Mouse (Mus musculus): ENCODE measurements at regions not wholly inside any gene's neighbourhood (a gene's known extent, or its start where the extent isn't known, plus 50 kb on each side); places are given as distances from the start of the nearest gene placed in this dataset.

GRCm38 (mm10) chr4:72688842-72689241, 163.6 kb downstream of the Aldoart1 start:
- ATAC-seq (ENCODE audit: low FRiP score) (no peak), DNase-seq (ENCODE audit: low spot score) (no peak)
- Histone ChIP-seq H3K4me2 (replicated peaks; ENCODE audit: low read depth, low read length) (no peak overlapping the region), H3K9ac (ENCODE audit: low read depth, low read length) (no peak overlapping the region), H3K4me3 (ENCODE audit: low read depth, low read length) (no peak overlapping the region), H3K27ac (ENCODE audit: low read depth, low read length) (no peak overlapping the region), H3K27me3 (ENCODE audit: control insufficient read depth, insufficient read depth, low read length) (no peaks in the 10 kb centered on the region), H3K36me3 (ENCODE audit: control insufficient read depth, insufficient read depth, low read length) (no peaks in the 10 kb centered on the region), H3K9me3 (ENCODE audit: control insufficient read depth, low read length) (no peaks in the 10 kb centered on the region), H3K4me1 (replicated peaks; ENCODE audit: control insufficient read depth, insufficient read depth, low read length) (no peaks in the 10 kb centered on the region)
- WGBS: 81% methylated on average over 4 of the region's 4 CpGs

GRCm38 (mm10) chr4:72674006-72674405, 178.4 kb downstream of the Aldoart1 start:
- DNase-seq (ENCODE audit: low spot score) (no peak), ATAC-seq (ENCODE audit: low FRiP score) (no peak)
- Histone ChIP-seq H3K4me3 (ENCODE audit: low read depth, low read length) (no peak overlapping the region), H3K27me3 (ENCODE audit: control insufficient read depth, insufficient read depth, low read length) (no peaks in the 10 kb centered on the region), H3K36me3 (ENCODE audit: control insufficient read depth, insufficient read depth, low read length) (no peaks in the 10 kb centered on the region), H3K9ac (ENCODE audit: low read depth, low read length) (no peak overlapping the region), H3K4me2 (replicated peaks; ENCODE audit: low read depth, low read length) (no peak overlapping the region), H3K9me3 (ENCODE audit: control insufficient read depth, low read length) (no peaks in the 10 kb centered on the region), H3K27ac (ENCODE audit: low read depth, low read length) (no peak overlapping the region), H3K4me1 (replicated peaks; ENCODE audit: control insufficient read depth, insufficient read depth, low read length) (no peaks in the 10 kb centered on the region)
- 73% methylated on average over 2 of the region's 2 CpGs for WGBS

- Histone ChIP-seq H3K9me3 (ENCODE audit: control insufficient read depth, low read length) (no peaks in the 10 kb centered on the region), H3K27ac (ENCODE audit: low read depth, low read length) (no peak overlapping the region), H3K36me3 (ENCODE audit: control insufficient read depth, insufficient read depth, low read length) (no peaks in the 10 kb centered on the region), H3K4me2 (replicated peaks; ENCODE audit: low read depth, low read length) (no peak overlapping the region), H3K4me3 (ENCODE audit: low read depth, low read length) (no peak overlapping the region), H3K27me3 (ENCODE audit: control insufficient read depth, insufficient read depth, low read length) (no peaks in the 10 kb centered on the region), H3K4me1 (replicated peaks; ENCODE audit: control insufficient read depth, insufficient read depth, low read length) (no peaks in the 10 kb centered on the region), H3K9ac (ENCODE audit: low read depth, low read length) (no peak overlapping the region)
- 74% methylated on average over 5 of the region's 5 CpGs for WGBS
- no peak for DNase-seq (ENCODE audit: low spot score)
- no peak for ATAC-seq (ENCODE audit: low FRiP score)
Measured at GRCm38 (mm10) chr4:72671652-72672411, 180.6 kb downstream of the Aldoart1 start.

- Histone ChIP-seq H3K27ac (ENCODE audit: low read depth, low read length) (no peak overlapping the region), H3K9me3 (ENCODE audit: control insufficient read depth, low read length) (no peaks in the 10 kb centered on the region), H3K27me3 (ENCODE audit: control insufficient read depth, insufficient read depth, low read length) (no peaks in the 10 kb centered on the region), H3K4me1 (replicated peaks; ENCODE audit: control insufficient read depth, insufficient read depth, low read length) (no peaks in the 10 kb centered on the region), H3K4me3 (ENCODE audit: low read depth, low read length) (no peak overlapping the region), H3K4me2 (replicated peaks; ENCODE audit: low read depth, low read length) (no peak overlapping the region), H3K36me3 (ENCODE audit: control insufficient read depth, insufficient read depth, low read length) (no peaks in the 10 kb centered on the region), H3K9ac (ENCODE audit: low read depth, low read length) (no peak overlapping the region)
- ATAC-seq (ENCODE audit: low FRiP score): no peak
- DNase-seq (ENCODE audit: low spot score): no peak
- 87% methylated on average over 5 of the region's 5 CpGs for WGBS
Measured at GRCm38 (mm10) chr4:72669827-72670494, 182.5 kb downstream of the Aldoart1 start.

GRCm38 (mm10) chr4:72664379-72664778, 188.1 kb downstream of the Aldoart1 start:
- H3K27ac ChIP-seq (ENCODE audit: low read depth, low read length): no peak overlapping the region
- DNase-seq (ENCODE audit: low spot score) (no peak), ATAC-seq (ENCODE audit: low FRiP score) (no peak)
- H3K4me1 ChIP-seq (replicated peaks; ENCODE audit: control insufficient read depth, insufficient read depth, low read length): no peaks in the 10 kb centered on the region
- H3K27me3 ChIP-seq (ENCODE audit: control insufficient read depth, insufficient read depth, low read length): no peaks in the 10 kb centered on the region
- H3K4me2 ChIP-seq (replicated peaks; ENCODE audit: low read depth, low read length): no peak overlapping the region
- H3K36me3 ChIP-seq (ENCODE audit: control insufficient read depth, insufficient read depth, low read length): no peaks in the 10 kb centered on the region
- H3K4me3 ChIP-seq (ENCODE audit: low read depth, low read length): no peak overlapping the region
- no peak overlapping the region for H3K9ac ChIP-seq (ENCODE audit: low read depth, low read length)
- H3K9me3 ChIP-seq (ENCODE audit: control insufficient read depth, low read length): no peaks in the 10 kb centered on the region

GRCm38 (mm10) chr4:72662477-72662876, 190.0 kb downstream of the Aldoart1 start:
- Histone ChIP-seq H3K9ac (ENCODE audit: low read depth, low read length) (no peak overlapping the region), H3K9me3 (ENCODE audit: control insufficient read depth, low read length) (no peaks in the 10 kb centered on the region), H3K36me3 (ENCODE audit: control insufficient read depth, insufficient read depth, low read length) (no peaks in the 10 kb centered on the region), H3K4me2 (replicated peaks; ENCODE audit: low read depth, low read length) (no peak overlapping the region), H3K4me3 (ENCODE audit: low read depth, low read length) (no peak overlapping the region), H3K4me1 (replicated peaks; ENCODE audit: control insufficient read depth, insufficient read depth, low read length) (no peaks in the 10 kb centered on the region), H3K27me3 (ENCODE audit: control insufficient read depth, insufficient read depth, low read length) (no peaks in the 10 kb centered on the region), H3K27ac (ENCODE audit: low read depth, low read length) (no peak overlapping the region)
- ATAC-seq (ENCODE audit: low FRiP score) (no peak), DNase-seq (ENCODE audit: low spot score) (no peak)

GRCm38 (mm10) chr4:72656206-72656605, 196.2 kb downstream of the Aldoart1 start:
- Histone ChIP-seq H3K9me3 (ENCODE audit: control insufficient read depth, low read length) (no peaks in the 10 kb centered on the region), H3K4me1 (replicated peaks; ENCODE audit: control insufficient read depth, insufficient read depth, low read length) (no peaks in the 10 kb centered on the region), H3K36me3 (ENCODE audit: control insufficient read depth, insufficient read depth, low read length) (no peaks in the 10 kb centered on the region), H3K27ac (ENCODE audit: low read depth, low read length) (no peak overlapping the region), H3K27me3 (ENCODE audit: control insufficient read depth, insufficient read depth, low read length) (no peaks in the 10 kb centered on the region), H3K4me3 (ENCODE audit: low read depth, low read length) (no peak overlapping the region), H3K9ac (ENCODE audit: low read depth, low read length) (no peak overlapping the region), H3K4me2 (replicated peaks; ENCODE audit: low read depth, low read length) (no peak overlapping the region)
- 93% methylated on average over 1 of the region's 1 CpGs for WGBS
- ATAC-seq (ENCODE audit: low FRiP score): no peak
- DNase-seq (ENCODE audit: low spot score): no peak

- H3K27ac ChIP-seq (ENCODE audit: low read depth, low read length): no peak overlapping the region
Measured at GRCm38 (mm10) chr4:72647130-72647529, 205.3 kb downstream of the Aldoart1 start.

GRCm38 (mm10) chr4:72629416-72629815, 223.0 kb downstream of the Aldoart1 start:
- no peak for DNase-seq (ENCODE audit: low spot score)
- 38% methylated on average over 3 of the region's 3 CpGs for WGBS
- no peak for ATAC-seq (ENCODE audit: low FRiP score)
- Histone ChIP-seq H3K27ac (ENCODE audit: low read depth, low read length) (no peak overlapping the region), H3K9ac (ENCODE audit: low read depth, low read length) (no peak overlapping the region), H3K4me3 (ENCODE audit: low read depth, low read length) (no peak overlapping the region), H3K4me2 (replicated peaks; ENCODE audit: low read depth, low read length) (no peak overlapping the region), H3K36me3 (ENCODE audit: control insufficient read depth, insufficient read depth, low read length) (no peaks in the 10 kb centered on the region), H3K27me3 (ENCODE audit: control insufficient read depth, insufficient read depth, low read length) (no peaks in the 10 kb centered on the region), H3K4me1 (replicated peaks; ENCODE audit: control insufficient read depth, insufficient read depth, low read length) (no peaks in the 10 kb centered on the region), H3K9me3 (ENCODE audit: control insufficient read depth, low read length) (no peaks in the 10 kb centered on the region)

More at GRCm38 (mm10) chr4:72647130-72647529, 205.3 kb downstream of the Aldoart1 start:
- DNase-seq (ENCODE audit: low spot score) (no peak), ATAC-seq (ENCODE audit: low FRiP score) (no peak)
- WGBS: 88% methylated on average over 1 of the region's 1 CpGs
- Histone ChIP-seq H3K27me3 (ENCODE audit: control insufficient read depth, insufficient read depth, low read length) (no peaks in the 10 kb centered on the region), H3K4me2 (replicated peaks; ENCODE audit: low read depth, low read length) (no peak overlapping the region), H3K4me3 (ENCODE audit: low read depth, low read length) (no peak overlapping the region), H3K9me3 (ENCODE audit: control insufficient read depth, low read length) (no peaks in the 10 kb centered on the region), H3K9ac (ENCODE audit: low read depth, low read length) (no peak overlapping the region), H3K4me1 (replicated peaks; ENCODE audit: control insufficient read depth, insufficient read depth, low read length) (no peaks in the 10 kb centered on the region), H3K36me3 (ENCODE audit: control insufficient read depth, insufficient read depth, low read length) (no peaks in the 10 kb centered on the region)

Data from hindbrain, embryonic 11.5 days (tissue).